Mouse (Mus musculus): ENCODE measurements around the gene Cass4.
A peak's percentile ranks its signal among the peaks of the same experiment; 100 is the strongest.

GRCm38 (mm10) chr2:172393391-172394051, at the start of gene Cass4:
- no peak for TF ChIP-seq CTCF (conservative IDR thresholded peaks at IDR 0.05 in 1 of 2, IDR thresholded peaks at IDR 0.05 in 1 of 2; ENCODE audit: low read depth in 2 of 2, low read length in 2 of 2)
- TF ChIP-seq ZC3H11A (IDR thresholded peaks at IDR 0.05; ENCODE audit: low read depth, low read length) = no peak
- no peak; the same call in 1 of the 2 replicates for TF ChIP-seq MXI1 (IDR thresholded peaks at IDR 0.05; ENCODE audit: low read depth, low read length)
- TF ChIP-seq MYC (IDR thresholded peaks at IDR 0.05; ENCODE audit: low read depth, low read length) = peak; percentile 72; the same call in 1 of the 2 replicates
- peak; percentile 62; the same call in 1 of the 2 replicates for TF ChIP-seq MAX (IDR thresholded peaks at IDR 0.05; ENCODE audit: low read length)
- no peak for TF ChIP-seq ZKSCAN1 (IDR thresholded peaks at IDR 0.05; ENCODE audit: borderline replicate concordance, low read depth, low read length)
- no peak; the same call in 1 of the 2 replicates for TF ChIP-seq HCFC1 (IDR thresholded peaks at IDR 0.05; ENCODE audit: low read depth, low read length)
- TF ChIP-seq EP300 (IDR thresholded peaks at IDR 0.05; ENCODE audit: low read length) = no peak
- TF ChIP-seq USF1 (IDR thresholded peaks at IDR 0.05; ENCODE audit: low read depth, low read length) = no peak
- no peak for TF ChIP-seq JUN (IDR thresholded peaks at IDR 0.05; ENCODE audit: insufficient read depth, low read depth, low read length)

Measured in CH12.LX (cell line).